Mouse (Mus musculus): Measurements from ENCODE around the gene Dnajb2. TPM values are rescaled to one million over a fixed set of nuclear protein-coding genes. Genes with fewer than 3 reads are reported as not detected.

Gene Dnajb2
- polyA plus RNA-seq, 2 experiments: 22.4 to 41.9 TPM

DNA sequence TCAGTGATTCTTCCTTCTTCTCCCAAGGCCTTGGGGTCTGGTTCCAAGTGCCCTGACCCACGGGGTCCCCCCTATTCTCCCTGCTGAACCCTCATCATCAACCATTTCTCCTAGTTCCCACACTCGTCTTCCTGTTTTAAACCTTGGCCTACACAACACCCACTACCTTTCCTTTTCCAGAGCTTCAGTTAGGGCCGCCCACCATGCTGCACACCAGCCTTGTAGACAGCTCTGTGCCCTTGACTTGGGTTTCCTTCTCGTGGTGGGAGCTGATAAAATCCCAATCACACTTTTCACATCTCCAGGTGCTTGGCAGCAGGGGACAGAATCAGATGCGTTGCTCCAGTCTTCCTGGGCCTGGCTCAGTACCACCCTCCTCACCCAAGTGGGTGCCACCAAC lies 58.1 kb downstream of the Dnajb2 start:
- no peak for ATAC-seq (ENCODE audit: low FRiP score, low read depth)
- no peaks in the 10 kb centered on the region for H3K9me3 ChIP-seq (ENCODE audit: control insufficient read depth, low read length)
- H3K4me1 ChIP-seq (ENCODE audit: control insufficient read depth, insufficient read depth, low read length): 0 out of 2 replicates have a peak, but pooled peaks cover 2% of the 10 kb centered on the region
- H3K27me3 ChIP-seq (ENCODE audit: control insufficient read depth, insufficient read depth, low read length): no peaks in the 10 kb centered on the region
- no peak overlapping the region for H3K4me2 ChIP-seq (replicated peaks; ENCODE audit: low read depth, low read length, severe bottlenecking)
- no peak for DNase-seq (ENCODE audit: low spot score)
- no peak overlapping the region for H3K9ac ChIP-seq (ENCODE audit: low read depth, low read length, severe bottlenecking)
- no peak overlapping the region for H3K4me3 ChIP-seq (replicated peaks; ENCODE audit: low read length)
- TF ChIP-seq POLR2A (IDR thresholded peaks at IDR 0.05; ENCODE audit: borderline replicate concordance, extremely low read depth, insufficient read depth, insufficient read length): no peak
- no peak overlapping the region for H3K27ac ChIP-seq (replicated peaks; ENCODE audit: low read depth, low read length)
- H3K36me3 ChIP-seq (ENCODE audit: control insufficient read depth, insufficient read depth, low read length): no peaks in the 10 kb centered on the region
- WGBS: 79% methylated on average over 5 of the region's 5 CpGs

Small RNA genes lying within 50 kb of the gene (microRNA-seq; reads per million reads assigned to microRNA genes)
- gene Gm27943: not detected

Other genes with a start within 250 kb of the Dnajb2 start
- gene Nhej1, start 111.2 kb upstream of the Dnajb2 start, polyA plus RNA-seq (2012; rRNA removed): 4.4 and 4.8 TPM in 2 replicates
- 7.8 and 10.8 TPM in 2 replicates for gene Nhej1, start 111.2 kb upstream of the Dnajb2 start, polyA plus RNA-seq (2014; fragmentation: Nextera tagmentation; extraction: Ambion mirVana)
- gene Slc23a3, start 102.5 kb upstream of the Dnajb2 start, polyA plus RNA-seq (2012; rRNA removed): 0.55 and 0.58 TPM in 2 replicates
- gene Slc23a3, start 102.5 kb upstream of the Dnajb2 start, polyA plus RNA-seq (2014; fragmentation: Nextera tagmentation; extraction: Ambion mirVana): 0.11 and 0.12 TPM in 2 replicates
- 48.1 and 56.7 TPM in 2 replicates for gene Cnppd1, start 93.7 kb upstream of the Dnajb2 start, polyA plus RNA-seq (2012; rRNA removed)
- gene Cnppd1, start 93.7 kb upstream of the Dnajb2 start, polyA plus RNA-seq (2014; fragmentation: Nextera tagmentation; extraction: Ambion mirVana): 37.8 and 39.7 TPM in 2 replicates
- 74.8 and 101 TPM in 2 replicates for gene Retreg2, start 93.6 kb upstream of the Dnajb2 start, polyA plus RNA-seq (2012; rRNA removed)
- 46.4 and 48.1 TPM in 2 replicates for gene Retreg2, start 93.6 kb upstream of the Dnajb2 start, polyA plus RNA-seq (2014; fragmentation: Nextera tagmentation; extraction: Ambion mirVana)
- 53.2 and 58.5 TPM in 2 replicates for gene Zfand2b, start 67.8 kb upstream of the Dnajb2 start, polyA plus RNA-seq (2012; rRNA removed)
- gene Zfand2b, start 67.8 kb upstream of the Dnajb2 start, polyA plus RNA-seq (2014; fragmentation: Nextera tagmentation; extraction: Ambion mirVana): 40.2 TPM in 2 replicates
- 27.3 and 34.2 TPM in 2 replicates for gene Abcb6, start 56.0 kb upstream of the Dnajb2 start, polyA plus RNA-seq (2012; rRNA removed)
- 29.7 and 34.1 TPM in 2 replicates for gene Abcb6, start 56.0 kb upstream of the Dnajb2 start, polyA plus RNA-seq (2014; fragmentation: Nextera tagmentation; extraction: Ambion mirVana)
- gene Ankzf1, start 44.3 kb upstream of the Dnajb2 start, polyA plus RNA-seq (2012; rRNA removed): 34.1 and 34.7 TPM in 2 replicates
- gene Ankzf1, start 44.3 kb upstream of the Dnajb2 start, polyA plus RNA-seq (2014; fragmentation: Nextera tagmentation; extraction: Ambion mirVana): 19.2 and 23.2 TPM in 2 replicates
- gene Atg9a, start 44.2 kb upstream of the Dnajb2 start, polyA plus RNA-seq (2012; rRNA removed): 46.1 and 62.3 TPM in 2 replicates
- 31.5 and 33.9 TPM in 2 replicates for gene Atg9a, start 44.2 kb upstream of the Dnajb2 start, polyA plus RNA-seq (2014; fragmentation: Nextera tagmentation; extraction: Ambion mirVana)
- gene Glb1l, start 25.6 kb upstream of the Dnajb2 start, polyA plus RNA-seq (2012; rRNA removed): 41.4 and 46.0 TPM in 2 replicates
- 17.7 and 18.2 TPM in 2 replicates for gene Glb1l, start 25.6 kb upstream of the Dnajb2 start, polyA plus RNA-seq (2014; fragmentation: Nextera tagmentation; extraction: Ambion mirVana)
- 245 and 269 TPM in 2 replicates for gene Stk16, start 25.6 kb upstream of the Dnajb2 start, polyA plus RNA-seq (2012; rRNA removed)
- 110 and 118 TPM in 2 replicates for gene Stk16, start 25.6 kb upstream of the Dnajb2 start, polyA plus RNA-seq (2014; fragmentation: Nextera tagmentation; extraction: Ambion mirVana)
- gene Tuba4a, start 16.5 kb upstream of the Dnajb2 start, polyA plus RNA-seq (2012; rRNA removed): 20.9 and 25.1 TPM in 2 replicates
- gene Tuba4a, start 16.5 kb upstream of the Dnajb2 start, polyA plus RNA-seq (2014; fragmentation: Nextera tagmentation; extraction: Ambion mirVana): 38.5 and 55.9 TPM in 2 replicates
- gene A630095N17Rik, start 4.3 kb upstream of the Dnajb2 start, polyA plus RNA-seq (2012; rRNA removed): not detected in 2 replicates
- not detected in 2 replicates for gene A630095N17Rik, start 4.3 kb upstream of the Dnajb2 start, polyA plus RNA-seq (2014; fragmentation: Nextera tagmentation; extraction: Ambion mirVana)
- gene Ptprn, start 28.1 kb downstream of the Dnajb2 start, polyA plus RNA-seq (2012; rRNA removed): 0.42 and 0.54 TPM in 2 replicates
- gene Ptprn, start 28.1 kb downstream of the Dnajb2 start, polyA plus RNA-seq (2014; fragmentation: Nextera tagmentation; extraction: Ambion mirVana): 0.12 and 0.44 TPM in 2 replicates
- gene Resp18, start 42.0 kb downstream of the Dnajb2 start, polyA plus RNA-seq (2012; rRNA removed): 0.16 TPM in 1 of 2 replicates, not detected in the other
- not detected in 2 replicates for gene Resp18, start 42.0 kb downstream of the Dnajb2 start, polyA plus RNA-seq (2014; fragmentation: Nextera tagmentation; extraction: Ambion mirVana)
- 126 and 142 TPM in 2 replicates for gene Dnpep, start 81.6 kb downstream of the Dnajb2 start, polyA plus RNA-seq (2012; rRNA removed)
- gene Dnpep, start 81.6 kb downstream of the Dnajb2 start, polyA plus RNA-seq (2014; fragmentation: Nextera tagmentation; extraction: Ambion mirVana): 112 and 115 TPM in 2 replicates
- gene Des, start 123.9 kb downstream of the Dnajb2 start, polyA plus RNA-seq (2012; rRNA removed): 50.7 and 53.7 TPM in 2 replicates
- gene Des, start 123.9 kb downstream of the Dnajb2 start, polyA plus RNA-seq (2014; fragmentation: Nextera tagmentation; extraction: Ambion mirVana): 59.0 and 78.6 TPM in 2 replicates
- 77.9 and 114 TPM in 2 replicates for gene Speg, start 138.9 kb downstream of the Dnajb2 start, polyA plus RNA-seq (2012; rRNA removed)
- 15.3 and 21.8 TPM in 2 replicates for gene Speg, start 138.9 kb downstream of the Dnajb2 start, polyA plus RNA-seq (2014; fragmentation: Nextera tagmentation; extraction: Ambion mirVana)
- gene Gmppa, start 199.5 kb downstream of the Dnajb2 start, polyA plus RNA-seq (2012; rRNA removed): 144 and 199 TPM in 2 replicates
- 71.8 and 74.9 TPM in 2 replicates for gene Gmppa, start 199.5 kb downstream of the Dnajb2 start, polyA plus RNA-seq (2014; fragmentation: Nextera tagmentation; extraction: Ambion mirVana)
- gene Asic4, start 214.0 kb downstream of the Dnajb2 start, polyA plus RNA-seq (2012; rRNA removed): 0.35 and 0.72 TPM in 2 replicates
- gene Asic4, start 214.0 kb downstream of the Dnajb2 start, polyA plus RNA-seq (2014; fragmentation: Nextera tagmentation; extraction: Ambion mirVana): 0.10 and 0.15 TPM in 2 replicates
- gene Chpf, start 242.9 kb downstream of the Dnajb2 start, polyA plus RNA-seq (2012; rRNA removed): 104 and 148 TPM in 2 replicates
- gene Chpf, start 242.9 kb downstream of the Dnajb2 start, polyA plus RNA-seq (2014; fragmentation: Nextera tagmentation; extraction: Ambion mirVana): 61.6 and 65.0 TPM in 2 replicates
- gene Tmem198, start 243.1 kb downstream of the Dnajb2 start, polyA plus RNA-seq (2012; rRNA removed): 1.4 and 2.0 TPM in 2 replicates
- 0.51 and 1.1 TPM in 2 replicates for gene Tmem198, start 243.1 kb downstream of the Dnajb2 start, polyA plus RNA-seq (2014; fragmentation: Nextera tagmentation; extraction: Ambion mirVana)